Mouse (Mus musculus): ENCODE measurements around the gene Timm23. TPM values are rescaled to one million over a fixed set of nuclear protein-coding genes. Genes with fewer than 3 reads are reported as not detected.

The Timm23 gene
- total RNA-seq, 1 experiment, result 428 TPM

GRCm38 (mm10) chr14:32162231-32162630 is 39.5 kb downstream of the Timm23 start:
- H3K4me1 ChIP-seq (ENCODE audit: control insufficient read depth in 2 of 2, insufficient read depth in 2 of 2, low read length in 2 of 2, poor library complexity in 1 of 2), result peaks cover 6 to 10% of the 10 kb centered on the region in 2 experiments; a peak in 2 of 4 replicates
- H3K36me3 ChIP-seq (ENCODE audit: control insufficient read depth, insufficient read depth, low read length, poor library complexity, severe bottlenecking), result no peaks in the 10 kb centered on the region
- in situ Hi-C loops (cut with MboI; ENCODE audit: low sequenced_read_pairs in 2 of 2, unreplicated experiment in 2 of 2), result no loop called here
- H3K9me3 ChIP-seq (ENCODE audit: control insufficient read depth, insufficient read depth, low read depth, low read length), result no peaks in the 10 kb centered on the region
- H3K4me3 ChIP-seq (ENCODE audit: insufficient read depth in 1 of 2, low read depth in 1 of 2, low read length in 2 of 2, poor library complexity in 1 of 2, severe bottlenecking in 1 of 2), result no peak overlapping the region
- H3K9ac ChIP-seq (ENCODE audit: insufficient read depth, low read depth, low read length, poor library complexity, severe bottlenecking), result no peak overlapping the region
- TF ChIP-seq MAFK (IDR thresholded peaks at IDR 0.05; ENCODE audit: insufficient read depth, low read depth, low read length) (no peak), CHD2 (IDR thresholded peaks at IDR 0.05; ENCODE audit: low read depth, low read length) (no peak), HCFC1 (IDR thresholded peaks at IDR 0.05; ENCODE audit: borderline replicate concordance, insufficient read depth, low read length) (no peak), ZC3H11A (IDR thresholded peaks at IDR 0.05; ENCODE audit: borderline replicate concordance, low read depth, low read length) (no peak), ZNF384 (IDR thresholded peaks at IDR 0.05; ENCODE audit: low read depth, low read length) (no peak)
- no peak overlapping the region for H3K27ac ChIP-seq (ENCODE audit: insufficient read depth, low read depth, low read length, poor library complexity, severe bottlenecking)
- no peak for DNase-seq (ENCODE audit: low read depth, low spot score)

DNA sequence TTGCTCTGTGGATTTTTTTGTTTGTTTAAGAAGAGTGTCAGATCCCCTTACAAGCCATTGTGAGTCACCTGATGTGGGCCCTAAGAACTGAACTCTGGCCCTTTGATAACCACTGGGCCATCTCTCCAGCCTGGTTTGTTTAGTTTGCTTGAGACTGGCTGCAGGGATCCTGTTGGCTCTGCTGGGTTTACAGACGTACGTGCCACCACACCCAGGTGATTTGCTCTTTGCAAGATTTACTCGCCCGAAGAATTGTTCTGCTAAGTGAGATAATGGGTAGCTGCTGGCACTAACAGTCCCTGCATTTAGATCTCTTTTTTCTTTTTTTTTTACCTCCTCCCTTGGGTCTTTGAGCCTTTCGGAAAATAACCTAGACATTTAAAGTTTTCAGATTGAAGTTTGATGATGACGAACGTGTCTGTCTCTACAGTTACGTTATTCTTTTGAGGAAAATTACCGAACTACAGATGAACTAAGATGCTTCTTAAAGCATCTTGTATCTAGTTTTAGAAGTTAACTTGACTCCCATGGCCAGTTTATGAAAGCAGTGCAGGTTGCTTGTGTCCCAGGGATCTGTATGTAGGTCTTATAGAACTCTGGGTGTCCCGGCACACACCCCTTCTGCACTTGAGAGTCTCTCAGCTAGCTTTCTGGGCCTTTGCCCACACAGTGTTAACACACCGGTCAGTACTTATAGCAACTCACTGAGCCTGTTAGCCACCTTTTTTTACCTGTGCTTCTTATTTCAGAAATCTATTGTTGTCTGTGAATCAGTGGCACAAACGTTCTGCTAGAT is 40.4 kb downstream of the Timm23 start:
- no peak for DNase-seq (ENCODE audit: low read depth, low spot score)
- in situ Hi-C loops (cut with MboI; ENCODE audit: low sequenced_read_pairs in 2 of 2, unreplicated experiment in 2 of 2), result no loop called here
- no peaks in the 10 kb centered on the region for H3K9me3 ChIP-seq (ENCODE audit: control insufficient read depth, insufficient read depth, low read depth, low read length)
- H3K4me3 ChIP-seq (ENCODE audit: insufficient read depth in 1 of 2, low read depth in 1 of 2, low read length in 2 of 2, poor library complexity in 1 of 2, severe bottlenecking in 1 of 2), result peak overlapping the region in 1 of 2 experiments; percentile 88; a peak in 3 of 4 replicates
- H3K4me1 ChIP-seq (ENCODE audit: control insufficient read depth in 2 of 2, insufficient read depth in 2 of 2, low read length in 2 of 2, poor library complexity in 1 of 2), result peaks cover 6 to 9% of the 10 kb centered on the region in 2 experiments; a peak in 2 of 4 replicates
- no peaks in the 10 kb centered on the region for H3K36me3 ChIP-seq (ENCODE audit: control insufficient read depth, insufficient read depth, low read length, poor library complexity, severe bottlenecking)
- peak overlapping the region; percentile 95; the same call in 1 of the 2 replicates for H3K9ac ChIP-seq (ENCODE audit: insufficient read depth, low read depth, low read length, poor library complexity, severe bottlenecking)
- no peak overlapping the region for H3K27ac ChIP-seq (ENCODE audit: insufficient read depth, low read depth, low read length, poor library complexity, severe bottlenecking)
- no peak for TF ChIP-seq HCFC1 (IDR thresholded peaks at IDR 0.05; ENCODE audit: borderline replicate concordance, insufficient read depth, low read length)
- TF ChIP-seq ZC3H11A (IDR thresholded peaks at IDR 0.05; ENCODE audit: borderline replicate concordance, low read depth, low read length), result no peak
- TF ChIP-seq ZNF384 (IDR thresholded peaks at IDR 0.05; ENCODE audit: low read depth, low read length), result no peak
- no peak for TF ChIP-seq MAFK (IDR thresholded peaks at IDR 0.05; ENCODE audit: insufficient read depth, low read depth, low read length)
- TF ChIP-seq CHD2 (IDR thresholded peaks at IDR 0.05; ENCODE audit: low read depth, low read length), result no peak

DNA sequence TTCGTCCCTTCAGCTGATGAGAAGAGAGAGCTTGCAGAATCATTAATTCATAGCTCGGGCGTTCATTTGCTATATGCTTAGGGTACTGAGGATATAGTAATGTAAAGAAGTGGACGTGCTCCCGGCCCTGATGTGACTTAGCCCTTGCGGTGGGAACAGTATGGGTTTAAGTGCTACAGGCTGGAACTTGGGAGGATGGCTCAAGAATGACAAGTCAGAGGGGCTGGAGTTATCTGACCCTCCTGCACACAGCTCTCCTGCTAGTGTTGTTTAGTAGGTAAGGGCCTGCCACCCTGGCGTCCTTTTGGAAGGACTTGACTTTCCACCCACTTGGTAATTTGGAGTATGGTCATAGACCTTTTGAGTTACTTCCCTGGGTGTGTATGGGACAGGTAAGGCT is 41.1 kb downstream of the Timm23 start:
- no peak for DNase-seq (ENCODE audit: low read depth, low spot score)
- peaks cover 5 to 6% of the 10 kb centered on the region in 2 experiments; a peak in 2 of 4 replicates for H3K4me1 ChIP-seq (ENCODE audit: control insufficient read depth in 2 of 2, insufficient read depth in 2 of 2, low read length in 2 of 2, poor library complexity in 1 of 2)
- no peak overlapping the region for H3K27ac ChIP-seq (ENCODE audit: insufficient read depth, low read depth, low read length, poor library complexity, severe bottlenecking)
- H3K9me3 ChIP-seq (ENCODE audit: control insufficient read depth, insufficient read depth, low read depth, low read length), result no peaks in the 10 kb centered on the region
- peak overlapping the region; percentile 95 for H3K9ac ChIP-seq (ENCODE audit: insufficient read depth, low read depth, low read length, poor library complexity, severe bottlenecking)
- in situ Hi-C loops (cut with MboI; ENCODE audit: low sequenced_read_pairs in 2 of 2, unreplicated experiment in 2 of 2), result no loop called here
- no peak for TF ChIP-seq HCFC1 (IDR thresholded peaks at IDR 0.05; ENCODE audit: borderline replicate concordance, insufficient read depth, low read length)
- no peak for TF ChIP-seq CHD2 (IDR thresholded peaks at IDR 0.05; ENCODE audit: low read depth, low read length)
- no peak for TF ChIP-seq ZNF384 (IDR thresholded peaks at IDR 0.05; ENCODE audit: low read depth, low read length)
- no peak for TF ChIP-seq ZC3H11A (IDR thresholded peaks at IDR 0.05; ENCODE audit: borderline replicate concordance, low read depth, low read length)
- no peak for TF ChIP-seq MAFK (IDR thresholded peaks at IDR 0.05; ENCODE audit: insufficient read depth, low read depth, low read length)
- peak overlapping the region; percentile 87 to 88 for H3K4me3 ChIP-seq (ENCODE audit: insufficient read depth in 1 of 2, low read depth in 1 of 2, low read length in 2 of 2, poor library complexity in 1 of 2, severe bottlenecking in 1 of 2)
- no peaks in the 10 kb centered on the region for H3K36me3 ChIP-seq (ENCODE audit: control insufficient read depth, insufficient read depth, low read length, poor library complexity, severe bottlenecking)

DNA sequence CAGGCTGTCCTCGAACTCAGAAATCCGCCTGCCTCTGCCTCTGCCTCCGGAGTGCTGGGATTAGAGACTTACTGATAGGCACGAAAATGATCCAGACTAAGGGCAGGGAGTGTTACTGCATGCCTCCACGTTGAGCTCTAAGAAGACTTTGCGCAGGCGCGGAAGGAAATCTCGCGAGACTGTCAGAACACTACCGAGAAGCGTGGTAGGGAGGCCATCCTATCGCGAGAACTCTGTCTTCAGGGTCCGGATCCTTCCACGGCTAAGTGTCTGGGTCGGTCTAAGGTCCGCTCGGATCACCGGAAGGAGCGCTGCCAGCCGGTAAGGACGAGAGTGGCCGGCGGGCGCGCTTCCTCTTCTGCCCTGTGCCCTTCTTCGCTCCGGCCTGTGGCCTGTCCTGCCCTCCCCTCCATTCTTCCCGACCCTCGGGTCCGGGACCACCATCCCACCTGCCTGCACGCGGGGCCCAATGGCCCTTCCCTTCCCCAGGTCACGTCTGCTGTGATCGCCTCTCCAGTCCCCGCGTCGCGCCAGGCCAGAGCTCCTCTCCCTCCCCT is 41.9 kb downstream of the Timm23 start, which contains the start of gene Ncoa4:
TSS of gene Ncoa4 (plus strand) at position 176 of the 557 bp plus-strand sequence.
- H3K4me1 ChIP-seq (ENCODE audit: control insufficient read depth in 2 of 2, insufficient read depth in 2 of 2, low read length in 2 of 2, poor library complexity in 1 of 2), result peaks cover 5 to 8% of the 10 kb centered on the region in 2 experiments; a peak in 2 of 4 replicates
- TF ChIP-seq CHD2 (IDR thresholded peaks at IDR 0.05; ENCODE audit: low read depth, low read length) (peak; percentile 98), ZC3H11A (IDR thresholded peaks at IDR 0.05; ENCODE audit: borderline replicate concordance, low read depth, low read length) (no peak), HCFC1 (IDR thresholded peaks at IDR 0.05; ENCODE audit: borderline replicate concordance, insufficient read depth, low read length) (peak; percentile 49; the same call in 1 of the 2 replicates), MAFK (IDR thresholded peaks at IDR 0.05; ENCODE audit: insufficient read depth, low read depth, low read length) (no peak), ZNF384 (IDR thresholded peaks at IDR 0.05; ENCODE audit: low read depth, low read length) (peak; percentile 85)
- in situ Hi-C loops (cut with MboI; ENCODE audit: low sequenced_read_pairs in 2 of 2, unreplicated experiment in 2 of 2), result no loop called here

More for the DNA sequence above, 41.9 kb downstream of the Timm23 start, which contains the start of gene Ncoa4:
- no peaks in the 10 kb centered on the region for H3K36me3 ChIP-seq (ENCODE audit: control insufficient read depth, insufficient read depth, low read length, poor library complexity, severe bottlenecking)
- H3K4me3 ChIP-seq (ENCODE audit: insufficient read depth in 1 of 2, low read depth in 1 of 2, low read length in 2 of 2, poor library complexity in 1 of 2, severe bottlenecking in 1 of 2), result peak within 1 kb of the TSS; percentile 87 to 88
- H3K27ac ChIP-seq (ENCODE audit: insufficient read depth, low read depth, low read length, poor library complexity, severe bottlenecking), result peak within 1 kb of the TSS; percentile 87
- peak; percentile 99 for DNase-seq (ENCODE audit: low read depth, low spot score)
- H3K9me3 ChIP-seq (ENCODE audit: control insufficient read depth, insufficient read depth, low read depth, low read length), result no peaks in the 10 kb centered on the region
- peak within 1 kb of the TSS; percentile 95 for H3K9ac ChIP-seq (ENCODE audit: insufficient read depth, low read depth, low read length, poor library complexity, severe bottlenecking)

Measured in ES-E14 (cell line).